Mouse (Mus musculus) lung, adult 10 weeks (tissue): Measurements from ENCODE around the gene Baiap2l2. TPM values are rescaled to one million over a fixed set of nuclear protein-coding genes. Genes with fewer than 3 reads are reported as not detected.

Experiments
- polyA plus RNA-seq: library from polyadenylated mRNA; stranded (reverse); fragments of 350-450 nt; fragmentation: Illumina TruSeq; extraction: RNeasy Lipid Tissue Mini Kit (QIAGEN cat#74804); gene quantifications from one replicate; pipeline ENCODE4 v1.2.3, GENCODE M21; 2014; ENCODE audit warnings: low read depth, low replicate concordance; ENCODE audit not compliant: insufficient read depth

Gene Baiap2l2
- polyA plus RNA-seq, result 0.62 TPM

GRCm38 (mm10) chr15:79285399-79285798 is at the start of gene Baiap2l2:
TSS of gene Baiap2l2 (minus strand) at chr15:79285537.

GRCm38 (mm10) chr15:79328058-79328938 is 43.0 kb upstream of the Baiap2l2 start, which contains the start of gene Pla2g6:
TSS of gene Pla2g6 (minus strand) at chr15:79328390.

DNA sequence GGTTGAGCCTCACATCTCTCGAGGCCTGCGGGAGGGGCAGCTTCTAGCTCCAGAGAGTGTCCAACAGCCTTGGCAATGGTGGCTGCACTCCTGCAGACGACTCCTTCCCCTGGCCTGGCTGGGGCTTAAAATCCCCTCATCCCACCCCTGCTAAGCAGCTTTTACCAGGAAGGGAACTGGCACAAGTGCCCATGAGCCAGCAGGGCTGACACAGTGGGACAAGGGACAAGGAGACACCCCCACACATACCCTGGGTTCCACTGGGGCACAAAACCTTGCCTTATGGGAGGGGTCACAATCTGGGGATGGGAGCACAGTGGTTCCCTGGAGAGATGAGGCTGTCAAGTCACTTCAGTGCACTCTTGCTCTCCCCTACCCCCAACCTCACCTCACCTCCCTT is 30.7 kb downstream of the Baiap2l2 start, which contains the start of gene Slc16a8:
Gene Slc16a8 (minus strand): TSS at position 101 of the 400 bp plus-strand sequence.

GRCm38 (mm10) chr15:79229058-79229821 is 56.1 kb downstream of the Baiap2l2 start, which contains the start of the genes Pick1 and Gm49486:
TSS of gene Pick1 (plus strand) at chr15:79229173.
TSS of gene Gm49486 (plus strand) at chr15:79229391.

Other genes starting within 250 kb of the Baiap2l2 start
- gene Galr3, start 243.7 kb downstream of the Baiap2l2 start, polyA plus RNA-seq, result not detected
- 22.8 TPM for gene Ankrd54, start 222.6 kb downstream of the Baiap2l2 start, polyA plus RNA-seq
- 61.9 TPM for gene Eif3l, start 210.4 kb downstream of the Baiap2l2 start, polyA plus RNA-seq
- 9.4 TPM for gene Micall1, start 176.6 kb downstream of the Baiap2l2 start, polyA plus RNA-seq
- gene Polr2f, start 144.5 kb downstream of the Baiap2l2 start, polyA plus RNA-seq, result 117 TPM
- 25.5 TPM for gene 1700088E04Rik, start 144.3 kb downstream of the Baiap2l2 start, polyA plus RNA-seq
- 0.17 TPM for gene Sox10, start 120.3 kb downstream of the Baiap2l2 start, polyA plus RNA-seq
- 13.2 TPM for gene Pick1, start 56.4 kb downstream of the Baiap2l2 start, polyA plus RNA-seq
- 0.14 TPM for gene Gm49486, start 56.1 kb downstream of the Baiap2l2 start, polyA plus RNA-seq
- not detected for gene Slc16a8, start 30.8 kb downstream of the Baiap2l2 start, polyA plus RNA-seq
- 6.3 TPM for gene Pla2g6, start 42.9 kb upstream of the Baiap2l2 start, polyA plus RNA-seq
- 20.4 TPM for gene Maff, start 61.1 kb upstream of the Baiap2l2 start, polyA plus RNA-seq
- gene Tmem184b, start 118.0 kb upstream of the Baiap2l2 start, polyA plus RNA-seq, result 50.1 TPM
- gene Csnk1e, start 170.0 kb upstream of the Baiap2l2 start, polyA plus RNA-seq, result 43.2 TPM
- not detected for gene Kcnj4, start 219.7 kb upstream of the Baiap2l2 start, polyA plus RNA-seq
- gene Kdelr3, start 230.9 kb upstream of the Baiap2l2 start, polyA plus RNA-seq, result 17.2 TPM